Mouse (Mus musculus) liver, embryonic 15.5 days (tissue): Measurements from ENCODE around the gene Grm7. TPM values are rescaled to one million over a fixed set of nuclear protein-coding genes. Genes with fewer than 3 reads are reported as not detected.

Source experiments
- ATAC-seq: fragments of 200-750 bp; cut with Nextera tagmentation; 2 replicates; pipeline ENCODE4 v1.8.0; 2017; ENCODE audit warnings: moderate number of reproducible peaks, mild to moderate bottlenecking, moderate library complexity; ENCODE audit not compliant: insufficient read depth
- H3K27ac ChIP-seq: fragments of 300-500 bp; sonication (generic); replicated peaks from 2 replicates; pipeline ENCODE4 v1.5.1; 2015; ENCODE audit warnings: mild to moderate bottlenecking, inconsistent platforms
- H3K27me3 ChIP-seq: fragments of 300-500 bp; sonication (generic); 2 replicates; pipeline ENCODE4 v1.6.1; 2015; ENCODE audit warnings: mild to moderate bottlenecking, inconsistent platforms
- H3K36me3 ChIP-seq: fragments of 300-500 bp; sonication (generic); replicated peaks from 2 replicates; pipeline ENCODE4 v1.6.1; 2015; ENCODE audit warnings: moderate library complexity, mild to moderate bottlenecking, inconsistent platforms
- H3K4me1 ChIP-seq: fragments of 300-500 bp; sonication (generic); replicated peaks from 2 replicates; pipeline ENCODE4 v1.6.1; 2015; ENCODE audit warnings: inconsistent platforms
- H3K4me2 ChIP-seq: fragments of 300-500 bp; sonication (generic); 2 replicates; pipeline ENCODE4 v1.6.1; 2015; ENCODE audit warnings: moderate library complexity, mild to moderate bottlenecking, inconsistent platforms
- H3K4me3 ChIP-seq: fragments of 300-500 bp; sonication (generic); replicated peaks from 2 replicates; pipeline ENCODE4 v1.5.1; 2015; ENCODE audit warnings: mild to moderate bottlenecking, inconsistent platforms
- H3K9ac ChIP-seq: fragments of 300-500 bp; sonication (generic); 2 replicates; pipeline ENCODE4 v1.6.1; 2015; ENCODE audit warnings: moderate library complexity, mild to moderate bottlenecking, inconsistent platforms
- H3K9me3 ChIP-seq: fragments of 300-500 bp; sonication (generic); replicated peaks from 2 replicates; pipeline ENCODE4 v1.6.1; 2016; ENCODE audit warnings: inconsistent platforms
- WGBS: fragments of 180-500 bp; shearing (Covaris S2); methylation state at CpG from one replicate; pipeline ENCODE4 v1.1.7; 2015; ENCODE audit warnings: mixed read lengths; ENCODE audit not compliant: insufficient replicate concordance; 5-methylcytosine and 5-hydroxymethylcytosine counted together
- polyA plus RNA-seq: library from polyadenylated mRNA; unstranded; fragments of >200 nt; fragmentation: Nextera tagmentation; extraction: Ambion mirVana; gene quantifications from 2 replicates; pipeline ENCODE4 v1.2.1, GENCODE M21; 2015

Gene Grm7
- polyA plus RNA-seq, 1 experiment from 2014 or later = not detected

DNA sequence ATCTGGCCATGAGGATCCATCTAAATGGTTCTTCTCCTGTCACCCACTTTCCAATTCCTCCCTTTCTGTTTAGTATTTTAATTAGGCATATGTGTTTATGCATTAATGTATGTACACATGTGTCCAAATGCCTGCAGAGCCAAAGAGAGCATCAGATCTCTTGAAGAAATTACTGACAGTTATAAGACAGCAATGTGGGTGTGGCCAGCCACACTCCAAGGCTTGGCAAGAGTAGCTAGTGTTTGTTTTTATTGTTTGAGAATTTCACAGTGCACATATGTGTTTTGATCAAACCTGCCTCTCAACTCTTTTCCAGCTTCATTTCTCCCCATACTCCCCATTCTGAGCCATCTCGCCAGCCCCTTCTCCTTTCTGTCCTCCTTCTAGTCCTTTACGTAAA lies 88.5 kb downstream of the Grm7 start:
- Histone ChIP-seq H3K27me3 (no peaks in the 10 kb centered on the region), H3K9me3 (no peaks in the 10 kb centered on the region), H3K4me1 (no peaks in the 10 kb centered on the region), H3K36me3 (no peaks in the 10 kb centered on the region), H3K4me2 (no peak overlapping the region), H3K9ac (no peak overlapping the region), H3K4me3 (no peak overlapping the region), H3K27ac (no peak overlapping the region)
- 65% methylated on average over 2 of the region's 2 CpGs for WGBS
- ATAC-seq = no peak

DNA sequence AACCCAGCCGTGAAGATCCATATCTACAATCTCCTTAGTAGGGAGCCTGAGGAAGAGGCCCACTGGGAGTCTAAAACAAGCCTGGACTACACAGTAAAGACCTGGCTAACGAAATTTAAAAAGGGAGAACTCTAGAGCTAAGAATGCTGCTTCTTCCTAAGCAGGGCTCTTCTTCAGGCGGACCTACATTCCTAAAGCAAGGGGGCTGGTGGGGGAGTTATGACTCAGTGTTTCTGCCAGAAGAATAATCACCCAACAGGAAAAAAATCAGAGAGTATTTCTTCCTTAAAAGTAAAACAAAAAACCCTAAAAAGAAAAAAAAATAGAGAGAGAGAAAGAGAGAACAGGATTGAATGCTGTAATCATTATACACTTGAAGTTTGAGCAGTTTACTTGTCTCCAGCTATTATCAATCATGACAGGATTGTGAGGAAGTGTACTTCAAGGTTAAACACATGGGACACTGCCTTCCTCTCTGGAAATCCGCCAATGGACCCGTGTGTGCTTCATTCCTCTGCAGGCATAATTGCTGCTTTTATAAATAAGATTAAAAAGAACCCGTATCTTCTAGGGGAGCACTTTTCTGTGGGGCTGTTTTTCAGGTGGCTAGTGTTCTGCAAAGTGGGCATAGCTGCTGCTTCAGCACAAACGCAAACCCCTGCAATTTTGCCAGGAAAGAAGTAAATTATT lies 98.7 kb downstream of the Grm7 start:
- WGBS = 34% methylated on average over 7 of the region's 7 CpGs
- H3K9ac ChIP-seq = no peak overlapping the region
- ATAC-seq = no peak
- no peaks in the 10 kb centered on the region for H3K9me3 ChIP-seq
- H3K36me3 ChIP-seq = no peaks in the 10 kb centered on the region
- no peaks in the 10 kb centered on the region for H3K27me3 ChIP-seq
- no peaks in the 10 kb centered on the region for H3K4me1 ChIP-seq
- H3K27ac ChIP-seq = no peak overlapping the region
- no peak overlapping the region for H3K4me2 ChIP-seq
- no peak overlapping the region for H3K4me3 ChIP-seq

DNA sequence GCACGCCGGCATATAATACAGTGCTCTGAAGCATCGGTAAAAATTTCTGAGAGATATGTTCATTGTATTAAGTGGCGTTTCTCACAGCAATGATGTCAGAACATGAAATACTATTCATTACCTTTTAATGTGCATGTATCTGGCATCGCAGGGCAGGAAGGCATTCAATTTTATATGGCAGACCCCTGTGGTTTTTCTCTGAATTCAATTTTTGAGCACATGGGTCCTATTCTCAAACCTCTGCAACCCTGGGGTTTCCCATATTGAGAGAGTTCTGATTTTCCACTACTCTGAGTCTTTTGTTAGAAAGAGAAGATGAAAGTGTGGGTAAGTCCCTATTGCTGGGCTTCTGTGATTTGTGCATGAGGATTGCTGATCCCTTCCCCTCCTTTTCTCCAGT lies 110.5 kb downstream of the Grm7 start:
- Histone ChIP-seq H3K27me3 (no peaks in the 10 kb centered on the region), H3K36me3 (no peaks in the 10 kb centered on the region), H3K4me2 (no peak overlapping the region), H3K27ac (no peak overlapping the region), H3K4me3 (no peak overlapping the region), H3K9ac (no peak overlapping the region), H3K4me1 (no peaks in the 10 kb centered on the region), H3K9me3 (no peaks in the 10 kb centered on the region)
- no peak for ATAC-seq
- whole genome bisulfite sequencing = 80% methylated on average over 5 of the region's 5 CpGs

DNA sequence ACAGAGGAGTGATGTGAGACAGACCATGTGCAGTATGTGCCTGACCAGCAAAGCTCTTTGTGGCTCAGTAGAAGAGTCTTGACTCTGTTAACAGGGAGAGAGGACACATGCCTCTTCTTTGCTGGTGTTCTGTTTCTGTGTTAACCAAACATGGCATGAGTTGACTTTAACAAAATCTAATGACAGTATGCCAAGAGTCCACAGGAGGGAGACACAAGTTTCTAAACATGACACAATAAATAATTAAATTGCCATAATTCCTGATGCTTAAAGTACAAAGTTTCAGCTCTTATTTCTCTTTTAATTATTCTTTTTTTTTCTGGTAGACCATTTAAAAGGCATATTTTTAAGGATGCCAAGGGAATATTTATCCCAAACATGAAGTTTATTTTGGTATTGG lies 124.2 kb downstream of the Grm7 start:
- no peak overlapping the region for H3K27ac ChIP-seq
- H3K9ac ChIP-seq = no peak overlapping the region
- no peaks in the 10 kb centered on the region for H3K36me3 ChIP-seq
- H3K9me3 ChIP-seq = no peaks in the 10 kb centered on the region
- H3K27me3 ChIP-seq = no peaks in the 10 kb centered on the region
- no peaks in the 10 kb centered on the region for H3K4me1 ChIP-seq
- no peak overlapping the region for H3K4me3 ChIP-seq
- ATAC-seq = no peak
- H3K4me2 ChIP-seq = no peak overlapping the region

DNA sequence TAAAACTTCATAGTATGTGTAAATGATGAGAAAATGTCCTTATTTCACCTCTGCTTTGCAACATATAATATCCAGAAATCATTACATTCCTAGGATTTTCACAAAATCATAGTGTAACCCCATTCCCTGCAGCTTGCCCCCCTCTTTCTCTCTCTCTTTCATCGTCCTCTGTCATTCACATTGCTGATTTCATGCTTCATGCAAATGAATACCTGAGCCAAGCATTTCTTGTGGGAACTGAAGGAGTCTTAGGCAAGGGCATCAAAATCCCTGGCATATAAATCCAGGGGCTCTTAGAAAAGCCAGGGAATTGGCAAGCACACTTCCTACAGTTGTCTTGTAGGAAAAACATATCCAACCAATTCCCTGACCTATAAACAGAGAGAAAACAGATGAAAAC lies 127.3 kb downstream of the Grm7 start:
- H3K4me3 ChIP-seq = no peak overlapping the region
- H3K27ac ChIP-seq = no peak overlapping the region
- WGBS = 31% methylated on average over 1 of the region's 1 CpGs
- H3K36me3 ChIP-seq = no peaks in the 10 kb centered on the region
- no peak overlapping the region for H3K4me2 ChIP-seq
- no peak for ATAC-seq
- H3K9me3 ChIP-seq = no peaks in the 10 kb centered on the region
- H3K4me1 ChIP-seq = no peaks in the 10 kb centered on the region
- H3K9ac ChIP-seq = no peak overlapping the region
- no peaks in the 10 kb centered on the region for H3K27me3 ChIP-seq

DNA sequence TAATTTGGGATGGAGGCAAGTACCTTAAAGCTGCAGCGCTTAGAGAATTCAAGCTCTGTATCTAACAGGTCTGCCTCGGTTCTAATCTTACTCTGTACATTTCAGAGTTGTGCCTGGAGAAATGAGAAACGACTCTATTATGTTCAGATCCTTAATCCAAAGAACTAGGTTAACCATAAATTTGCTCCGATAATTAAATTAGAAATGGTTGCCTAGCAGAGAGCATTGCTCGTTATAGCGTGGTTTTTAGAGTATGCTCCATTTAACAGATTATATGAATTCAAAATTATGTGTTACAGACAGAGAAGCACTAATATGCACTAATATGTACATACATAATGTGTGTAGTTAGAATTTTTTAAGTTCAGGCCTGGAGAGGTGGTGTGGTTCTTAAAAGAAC lies 130.7 kb downstream of the Grm7 start:
- Histone ChIP-seq H3K4me3 (no peak overlapping the region), H3K4me2 (no peak overlapping the region), H3K9me3 (no peaks in the 10 kb centered on the region), H3K4me1 (no peaks in the 10 kb centered on the region), H3K36me3 (no peaks in the 10 kb centered on the region), H3K9ac (no peak overlapping the region), H3K27me3 (no peaks in the 10 kb centered on the region), H3K27ac (no peak overlapping the region)
- 65% methylated on average over 6 of the region's 6 CpGs for WGBS
- no peak for ATAC-seq

DNA sequence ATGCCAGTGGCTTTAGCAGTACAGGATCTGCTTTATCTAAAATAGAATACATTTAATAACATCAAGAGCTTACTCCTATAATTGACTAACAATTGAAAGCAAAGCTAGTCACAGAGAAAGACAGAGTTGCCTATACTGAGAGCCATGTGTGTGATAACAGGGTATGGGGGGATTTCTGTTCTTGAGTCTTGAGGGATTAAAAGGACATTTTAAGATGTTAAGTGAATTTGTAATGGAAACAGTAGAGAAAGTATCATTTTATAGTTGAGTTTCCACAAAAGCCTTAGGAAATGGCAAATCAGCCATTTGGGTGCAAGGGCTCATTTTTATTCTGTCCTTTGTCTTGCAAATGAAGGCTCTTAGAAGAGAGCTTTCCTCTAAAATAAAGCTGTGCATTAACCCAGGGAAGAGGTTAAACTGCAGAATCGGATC lies 140.1 kb downstream of the Grm7 start:
- Histone ChIP-seq H3K4me2 (no peak overlapping the region), H3K9ac (no peak overlapping the region), H3K9me3 (no peaks in the 10 kb centered on the region), H3K4me3 (no peak overlapping the region), H3K27ac (no peak overlapping the region), H3K27me3 (no peaks in the 10 kb centered on the region), H3K4me1 (no peaks in the 10 kb centered on the region), H3K36me3 (no peaks in the 10 kb centered on the region)
- no peak for ATAC-seq
- WGBS = 48% methylated on average over 1 of the region's 1 CpGs

DNA sequence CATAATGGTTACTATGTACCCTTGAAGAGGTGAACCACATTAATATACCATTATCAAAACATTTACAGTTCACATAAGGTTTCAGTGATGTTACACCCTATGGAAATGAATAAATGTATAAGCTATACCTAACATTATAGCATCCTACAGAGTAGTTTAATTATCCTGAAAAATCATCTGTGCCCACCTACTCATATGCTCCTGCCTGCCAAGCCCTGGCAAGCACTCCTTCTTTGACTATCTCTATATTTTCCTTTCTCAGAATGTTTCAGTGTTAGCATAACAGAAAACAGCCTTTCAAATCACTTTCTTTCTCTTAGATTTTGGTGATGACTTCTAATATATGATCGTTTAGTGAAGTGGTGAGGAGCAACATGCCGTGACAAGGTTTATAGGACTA lies 147.3 kb downstream of the Grm7 start:
- no peaks in the 10 kb centered on the region for H3K27me3 ChIP-seq

DNA sequence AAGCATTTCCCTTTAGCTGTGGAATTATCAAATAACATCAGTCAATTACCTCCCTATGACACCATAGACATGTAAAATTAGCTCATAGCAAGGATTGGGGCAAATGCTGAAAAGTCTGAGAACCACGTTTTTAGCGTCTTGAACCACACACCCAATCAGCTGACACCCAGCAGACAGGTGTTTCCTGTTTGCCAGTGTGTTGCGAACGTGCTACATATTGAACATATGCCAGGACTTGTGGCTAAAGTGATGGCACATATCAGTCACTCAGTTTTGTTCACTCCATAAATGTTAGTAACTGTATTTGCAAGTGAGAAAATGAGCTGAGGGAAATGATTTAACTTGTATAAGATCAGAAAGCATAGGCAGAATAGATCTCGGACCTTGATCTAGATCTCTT lies 162.1 kb downstream of the Grm7 start:
- H3K9me3 ChIP-seq = no peaks in the 10 kb centered on the region
- ATAC-seq = no peak
- H3K9ac ChIP-seq = no peak overlapping the region
- no peaks in the 10 kb centered on the region for H3K36me3 ChIP-seq
- no peaks in the 10 kb centered on the region for H3K4me1 ChIP-seq
- H3K4me3 ChIP-seq = no peak overlapping the region
- 28% methylated on average over 5 of the region's 5 CpGs for WGBS
- no peak overlapping the region for H3K4me2 ChIP-seq
- H3K27me3 ChIP-seq = no peaks in the 10 kb centered on the region
- no peak overlapping the region for H3K27ac ChIP-seq

More for the DNA sequence above, 147.3 kb downstream of the Grm7 start:
- H3K4me1 ChIP-seq = no peaks in the 10 kb centered on the region
- no peak overlapping the region for H3K4me3 ChIP-seq
- H3K4me2 ChIP-seq = no peak overlapping the region
- no peak for ATAC-seq
- H3K9me3 ChIP-seq = no peaks in the 10 kb centered on the region
- H3K36me3 ChIP-seq = no peaks in the 10 kb centered on the region
- H3K9ac ChIP-seq = no peak overlapping the region
- WGBS = 78% methylated on average over 2 of the region's 2 CpGs
- no peak overlapping the region for H3K27ac ChIP-seq

DNA sequence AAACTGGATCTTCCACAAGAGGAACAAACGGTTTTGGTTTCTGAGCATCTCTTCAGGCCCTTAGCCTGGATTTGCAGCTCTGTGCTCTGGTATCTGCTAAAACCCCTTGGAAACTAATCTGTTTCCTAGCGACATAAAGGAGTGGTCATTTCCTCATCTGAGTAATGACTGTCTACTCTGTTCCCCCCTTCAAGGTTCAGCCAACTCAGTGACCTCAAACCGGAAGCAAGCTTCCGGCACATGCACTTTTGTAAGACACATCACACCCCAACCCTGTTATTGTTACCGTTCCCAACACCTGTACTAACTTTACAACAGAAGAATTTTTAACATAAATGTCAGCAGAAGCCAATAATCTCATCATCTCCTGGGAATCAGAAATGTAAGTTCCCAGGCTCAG lies 166.8 kb downstream of the Grm7 start:
- no peaks in the 10 kb centered on the region for H3K9me3 ChIP-seq
- H3K4me1 ChIP-seq = no peaks in the 10 kb centered on the region
- H3K9ac ChIP-seq = no peak overlapping the region
- WGBS = 60% methylated on average over 5 of the region's 5 CpGs
- H3K36me3 ChIP-seq = no peaks in the 10 kb centered on the region
- H3K27ac ChIP-seq = no peak overlapping the region
- H3K4me2 ChIP-seq = no peak overlapping the region
- no peaks in the 10 kb centered on the region for H3K27me3 ChIP-seq
- ATAC-seq = no peak
- H3K4me3 ChIP-seq = no peak overlapping the region

DNA sequence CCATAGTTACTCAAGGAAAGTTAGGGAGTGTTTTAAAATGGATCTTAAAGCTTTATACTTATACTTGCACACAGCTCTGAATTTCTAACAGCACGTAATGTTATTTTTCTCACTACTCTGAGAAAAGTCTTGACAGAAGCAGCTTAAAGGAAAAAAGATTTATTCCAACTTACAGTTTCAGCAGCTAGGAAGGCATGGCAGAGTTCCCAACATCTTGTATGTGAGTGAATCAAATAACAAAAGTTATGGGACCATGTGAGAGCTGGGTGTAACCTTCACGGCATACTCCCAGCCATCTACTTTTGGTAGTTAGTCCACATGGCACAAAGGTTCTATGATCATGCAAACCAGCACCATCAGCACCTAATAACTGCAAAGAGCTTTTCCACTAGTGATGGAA lies 172.9 kb downstream of the Grm7 start:
- H3K9me3 ChIP-seq = no peaks in the 10 kb centered on the region
- no peaks in the 10 kb centered on the region for H3K36me3 ChIP-seq
- ATAC-seq = no peak
- no peak overlapping the region for H3K4me3 ChIP-seq
- no peak overlapping the region for H3K27ac ChIP-seq
- no peak overlapping the region for H3K4me2 ChIP-seq
- no peak overlapping the region for H3K9ac ChIP-seq
- no peaks in the 10 kb centered on the region for H3K27me3 ChIP-seq
- WGBS = 65% methylated on average over 2 of the region's 2 CpGs
- H3K4me1 ChIP-seq = no peaks in the 10 kb centered on the region

DNA sequence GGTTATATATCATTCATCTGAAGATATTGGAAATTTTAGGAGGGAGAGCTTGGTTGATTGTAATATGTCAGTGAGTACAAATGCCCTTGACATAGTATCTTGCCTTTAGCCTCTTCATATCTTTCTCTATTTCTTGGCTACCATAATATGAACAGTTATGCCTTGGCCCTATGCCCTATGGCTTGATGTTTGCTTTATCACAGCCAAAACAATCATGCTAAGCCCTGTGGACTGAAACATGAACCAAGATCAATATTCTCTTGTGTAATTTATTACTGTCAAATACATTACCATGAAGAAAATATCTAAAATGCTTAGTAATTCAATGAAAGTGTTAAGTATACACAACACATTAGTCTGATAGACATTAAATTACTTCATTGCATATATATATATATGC lies 222.9 kb downstream of the Grm7 start:
- H3K4me3 ChIP-seq = no peak overlapping the region
- no peaks in the 10 kb centered on the region for H3K27me3 ChIP-seq
- H3K9ac ChIP-seq = no peak overlapping the region
- H3K27ac ChIP-seq = no peak overlapping the region
- ATAC-seq = no peak
- no peaks in the 10 kb centered on the region for H3K9me3 ChIP-seq
- H3K4me1 ChIP-seq = no peaks in the 10 kb centered on the region
- H3K36me3 ChIP-seq = no peaks in the 10 kb centered on the region
- H3K4me2 ChIP-seq = no peak overlapping the region
